Mouse (Mus musculus) embryonic facial prominence, embryonic 12.5 days (tissue): ENCODE data around the gene Trim80. TPM values are rescaled to one million over a fixed set of nuclear protein-coding genes. Genes with fewer than 3 reads are reported as not detected.
"Not testable (repeated sequence)": the region's sequence is repeated elsewhere in the genome, so short reads cannot be mapped to it uniquely, and the experiment has no call there.

Experiments used
- ATAC-seq: fragments of 200-750 bp; cut with Nextera tagmentation; 2 replicates; pipeline ENCODE4 v1.8.0; 2017; ENCODE audit not compliant: insufficient number of reproducible peaks, insufficient read depth, low FRiP score, low TSS enrichment
- H3K27ac ChIP-seq: fragments of 300-500 bp; sonication (generic); 2 replicates; pipeline ENCODE4 v1.5.1; 2016; ENCODE audit warnings: mild to moderate bottlenecking
- H3K27me3 ChIP-seq: fragments of 300-500 bp; sonication (generic); 2 replicates; pipeline ENCODE4 v1.6.1; 2016; ENCODE audit warnings: mild to moderate bottlenecking, moderate library complexity
- H3K36me3 ChIP-seq: fragments of 300-500 bp; sonication (generic); 2 replicates; pipeline ENCODE4 v1.6.1; 2016; ENCODE audit warnings: mild to moderate bottlenecking
- H3K4me1 ChIP-seq: fragments of 300-500 bp; sonication (generic); 2 replicates; pipeline ENCODE4 v1.6.1; 2016
- H3K4me2 ChIP-seq: fragments of 300-500 bp; sonication (generic); replicated peaks from 2 replicates; pipeline ENCODE4 v1.6.1; 2016; ENCODE audit warnings: mild to moderate bottlenecking, moderate library complexity
- H3K4me3 ChIP-seq: fragments of 300-500 bp; sonication (generic); 2 replicates; pipeline ENCODE4 v1.5.1; 2016; ENCODE audit warnings: mild to moderate bottlenecking
- H3K9ac ChIP-seq: fragments of 300-500 bp; sonication (generic); 2 replicates; pipeline ENCODE4 v1.6.1; 2016; ENCODE audit warnings: mild to moderate bottlenecking, moderate library complexity
- H3K9me3 ChIP-seq: fragments of 300-500 bp; sonication (generic); 2 replicates; pipeline ENCODE4 v1.6.1; 2016; ENCODE audit warnings: mild to moderate bottlenecking, moderate library complexity
- WGBS: fragments of 180-500 bp; shearing (Covaris S2); methylation state at CpG from one replicate; pipeline ENCODE4 v1.1.7; 2016; 5-methylcytosine and 5-hydroxymethylcytosine counted together
- polyA plus RNA-seq: library from polyadenylated mRNA; unstranded; fragments of >200 nt; fragmentation: Nextera tagmentation; extraction: Ambion mirVana; gene quantifications from 2 replicates; pipeline ENCODE4 v1.2.1, GENCODE M21; 2016

Trim80 gene
- polyA plus RNA-seq, 1 experiment from 2014 or later, result not detected

DNA sequence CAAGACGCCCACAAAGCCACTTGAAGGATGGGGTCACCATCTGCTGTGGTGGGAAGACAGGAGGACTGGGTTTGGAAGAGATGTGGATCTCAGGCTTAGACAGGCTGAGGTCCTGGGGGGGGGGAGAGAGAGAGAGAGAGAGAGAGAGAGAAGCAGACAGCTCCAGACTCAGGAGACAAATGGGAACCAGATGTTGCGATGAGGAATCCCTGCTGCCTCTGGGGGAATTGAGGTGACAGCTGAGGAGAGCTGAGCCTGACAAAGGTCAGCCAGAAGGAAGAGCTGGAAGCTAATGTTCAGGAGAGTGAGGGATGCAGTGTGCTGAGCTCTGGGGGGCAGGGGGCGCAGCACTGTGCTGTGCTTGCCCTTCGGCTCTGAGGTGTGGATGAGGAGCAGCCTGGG lies 26.9 kb downstream of the Trim80 start:
- Histone ChIP-seq H3K9me3 (no peaks in the 10 kb centered on the region), H3K4me3 (no peak overlapping the region), H3K4me1 (peaks cover 13% of the 10 kb centered on the region), H3K36me3 (no peaks in the 10 kb centered on the region), H3K9ac (no peak overlapping the region), H3K4me2 (peak overlapping the region; percentile 6; the same call in 1 of the 2 replicates), H3K27ac (peak overlapping the region; percentile 68), H3K27me3 (no peaks in the 10 kb centered on the region)
- 13% methylated on average over 4 of the region's 4 CpGs for WGBS
- peak; percentile 22; the same call in 1 of the 2 replicates for ATAC-seq

DNA sequence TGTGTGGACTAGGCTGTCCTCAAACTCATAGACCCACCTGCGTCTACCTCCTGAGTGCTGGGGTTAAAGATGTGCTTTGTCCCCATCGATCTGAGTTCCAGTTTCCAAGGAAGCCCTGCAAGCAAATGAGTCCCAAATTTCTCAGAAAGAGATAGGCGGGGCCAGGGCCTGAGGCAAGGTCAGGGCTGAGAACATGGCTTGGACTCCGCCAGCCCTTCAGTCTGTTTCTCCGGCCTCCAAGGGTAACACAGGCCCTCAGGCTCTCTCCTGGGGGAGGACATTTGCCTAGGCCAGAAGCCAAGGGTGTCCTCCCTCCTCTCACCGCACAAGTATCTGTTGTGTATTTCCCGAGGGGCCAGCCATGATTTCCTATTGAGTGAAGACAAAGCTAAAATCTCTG lies 31.8 kb downstream of the Trim80 start:
- Histone ChIP-seq H3K9ac (no peak overlapping the region), H3K4me2 (no peak overlapping the region), H3K36me3 (no peaks in the 10 kb centered on the region), H3K27me3 (no peaks in the 10 kb centered on the region), H3K4me3 (no peak overlapping the region), H3K4me1 (peaks cover 38% of the 10 kb centered on the region), H3K27ac (no peak overlapping the region), H3K9me3 (no peaks in the 10 kb centered on the region)
- 81% methylated on average over 7 of the region's 7 CpGs for WGBS
- no peak for ATAC-seq

DNA sequence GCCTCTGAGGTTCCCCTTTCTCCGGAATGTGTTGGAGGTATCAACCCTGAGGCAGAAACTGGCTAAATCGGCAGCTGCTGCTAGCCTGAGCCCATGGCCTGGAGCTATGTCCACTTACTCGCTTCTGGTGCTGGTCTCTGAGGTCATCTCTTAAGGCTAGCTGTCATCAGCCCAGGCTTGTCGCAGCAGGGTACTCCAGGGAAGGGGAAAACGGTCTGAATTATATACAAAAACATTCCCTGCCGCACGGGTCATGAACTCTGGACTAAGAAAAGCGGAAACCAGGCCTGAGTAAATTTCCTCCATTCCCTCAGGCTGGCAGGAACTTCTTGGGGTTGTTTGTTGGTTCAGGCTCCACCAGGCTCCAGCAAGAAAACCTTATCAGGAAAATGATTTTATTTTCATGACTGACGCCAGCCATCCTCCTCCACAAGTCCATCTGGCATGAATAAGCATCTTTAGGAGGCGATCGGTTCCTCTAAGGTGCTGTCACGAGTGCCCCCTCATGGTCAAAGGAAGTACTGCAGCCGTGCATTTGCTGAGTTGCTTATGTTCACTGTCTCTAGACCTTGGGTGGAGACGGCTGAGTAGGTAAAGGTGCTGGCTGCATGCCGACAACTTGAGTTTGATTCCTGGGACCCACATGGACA lies 33.4 kb downstream of the Trim80 start:
- H3K27me3 ChIP-seq, result no peaks in the 10 kb centered on the region
- H3K36me3 ChIP-seq, result no peaks in the 10 kb centered on the region
- no peak; the same call in 1 of the 2 replicates for ATAC-seq
- peaks cover 31% of the 10 kb centered on the region for H3K4me1 ChIP-seq
- peak overlapping the region; percentile 21 for H3K4me2 ChIP-seq
- WGBS, result 7% methylated on average over 15 of the region's 15 CpGs
- H3K9ac ChIP-seq, result peak overlapping the region; percentile 29; the same call in 1 of the 2 replicates
- 0 out of 2 replicates have a peak overlapping the region, but pooled peaks have one; percentile 9 for H3K4me3 ChIP-seq
- peak overlapping the region; percentile 50 for H3K27ac ChIP-seq
- H3K9me3 ChIP-seq, result no peaks in the 10 kb centered on the region

DNA sequence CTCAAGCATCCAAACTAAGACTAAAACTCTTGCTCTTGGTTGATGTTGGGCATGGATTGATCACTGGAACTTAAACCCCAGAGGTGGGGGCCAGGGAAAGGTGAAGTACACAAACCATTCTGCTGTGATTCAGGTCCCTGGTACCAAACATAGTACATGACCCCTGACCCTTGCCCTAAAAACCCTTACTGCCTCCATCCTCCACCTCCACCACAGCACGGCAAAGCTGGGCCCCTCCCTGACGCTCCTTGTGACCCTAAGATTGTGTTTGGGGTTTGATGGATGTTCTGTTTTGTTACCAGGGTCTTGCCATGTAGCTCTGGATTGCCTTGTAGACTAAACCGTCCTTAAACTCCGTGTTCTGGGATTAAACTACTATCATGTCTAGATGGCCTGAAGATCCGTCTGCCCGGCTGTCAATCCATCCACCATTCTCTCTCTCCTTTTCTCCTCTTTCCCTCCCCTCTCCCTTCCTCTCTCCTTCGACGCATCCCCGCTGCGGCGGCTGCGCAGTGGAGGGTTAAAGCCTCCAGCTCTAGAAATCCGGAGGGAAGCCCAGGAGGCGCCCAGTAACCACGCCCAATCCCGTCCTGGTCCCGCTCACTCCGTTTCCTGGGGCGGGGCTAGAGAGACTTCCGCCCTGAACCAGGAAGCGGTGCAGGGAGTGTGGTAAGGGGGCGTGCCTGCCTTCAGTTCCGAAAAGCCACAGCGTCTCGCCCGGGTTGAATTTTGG lies 34.8 kb downstream of the Trim80 start, which contains the start of gene Armc7:
Armc7 (plus strand) TSS at position 643 of the 733 bp plus-strand sequence.
- H3K9me3 ChIP-seq, result no peaks in the 10 kb centered on the region
- WGBS, result 1% methylated on average over 26 of the region's 26 CpGs

DNA sequence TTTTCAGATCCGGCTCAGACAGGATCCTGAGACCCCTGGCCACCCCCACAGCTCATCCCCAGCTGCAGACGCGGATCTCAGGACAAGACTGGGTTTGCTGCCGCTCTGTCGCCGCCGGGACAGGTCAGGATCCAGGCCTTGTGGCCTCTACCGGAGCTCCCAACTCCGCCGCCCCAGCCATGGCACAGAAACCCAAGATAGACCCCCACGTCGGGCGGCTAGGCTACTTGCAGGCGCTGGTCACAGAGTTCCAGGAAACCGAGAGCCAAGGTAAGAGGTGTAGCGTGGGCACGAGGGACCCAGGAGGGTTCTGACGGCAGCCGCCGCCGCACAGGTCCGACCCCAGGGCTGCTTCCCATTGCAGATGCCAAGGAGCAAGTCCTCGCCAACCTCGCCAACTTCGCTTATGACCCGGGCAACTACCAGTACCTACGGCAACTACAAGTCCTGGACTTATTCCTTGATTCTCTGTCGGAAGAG lies 35.5 kb downstream of the Trim80 start:
- H3K4me3 ChIP-seq, result peak overlapping the region; percentile 85
- H3K36me3 ChIP-seq, result no peaks in the 10 kb centered on the region; the same call in 1 of the 2 replicates
- 3% methylated on average over 28 of the region's 28 CpGs for WGBS
- H3K27ac ChIP-seq, result peak overlapping the region; percentile 74
- H3K4me2 ChIP-seq, result peak overlapping the region; percentile 92
- H3K27me3 ChIP-seq, result no peaks in the 10 kb centered on the region
- peaks cover 31% of the 10 kb centered on the region for H3K4me1 ChIP-seq
- peak overlapping the region; percentile 73 for H3K9ac ChIP-seq
- H3K9me3 ChIP-seq, result no peaks in the 10 kb centered on the region
- peak; percentile 42; the same call in 1 of the 2 replicates for ATAC-seq

More for the DNA sequence above, 34.8 kb downstream of the Trim80 start, which contains the start of gene Armc7:
- H3K36me3 ChIP-seq, result no peaks in the 10 kb centered on the region; the same call in 1 of the 2 replicates
- ATAC-seq, result peak; percentile 88
- H3K4me3 ChIP-seq, result peak within 1 kb of the TSS; percentile 85
- peaks cover 31% of the 10 kb centered on the region for H3K4me1 ChIP-seq
- no peaks in the 10 kb centered on the region for H3K27me3 ChIP-seq
- peak within 1 kb of the TSS; percentile 92 for H3K4me2 ChIP-seq
- H3K9ac ChIP-seq, result peak within 1 kb of the TSS; percentile 73
- peak within 1 kb of the TSS; percentile 74 for H3K27ac ChIP-seq

GRCm38 (mm10) chr11:115476630-115477029 lies 36.3 kb downstream of the Trim80 start:
- H3K27ac ChIP-seq, H3K36me3 ChIP-seq, ATAC-seq, H3K9me3 ChIP-seq, H3K27me3 ChIP-seq: not testable (repeated sequence)
- 0 out of 2 replicates have a peak overlapping the region, but pooled peaks have one; percentile 73 for H3K9ac ChIP-seq
- H3K4me3 ChIP-seq, result peak overlapping the region; percentile 85
- 81% methylated on average over 4 of the region's 4 CpGs for WGBS
- peaks cover 31% of the 10 kb centered on the region for H3K4me1 ChIP-seq
- H3K4me2 ChIP-seq, result peak overlapping the region; percentile 92

DNA sequence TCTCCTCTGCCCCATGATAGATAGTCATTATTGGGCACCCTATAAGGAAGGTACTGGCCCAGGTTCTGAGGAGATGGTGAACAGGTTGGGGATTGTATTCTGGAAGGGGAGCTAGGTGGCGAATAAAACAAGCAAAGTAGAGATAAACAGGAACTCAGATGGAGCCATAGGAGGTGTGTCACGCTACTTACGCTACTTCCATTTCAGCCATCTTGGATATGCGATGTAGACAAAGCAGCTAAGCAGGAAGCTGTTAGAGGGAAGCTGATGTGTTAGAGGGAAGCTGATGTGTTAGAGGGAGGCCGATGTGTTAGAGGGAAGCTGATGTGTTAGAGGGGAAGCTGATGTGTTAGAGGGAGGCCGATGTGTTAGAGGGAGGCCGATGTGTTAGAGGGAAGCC lies 37.0 kb downstream of the Trim80 start:
- ATAC-seq, result not testable (repeated sequence)

DNA sequence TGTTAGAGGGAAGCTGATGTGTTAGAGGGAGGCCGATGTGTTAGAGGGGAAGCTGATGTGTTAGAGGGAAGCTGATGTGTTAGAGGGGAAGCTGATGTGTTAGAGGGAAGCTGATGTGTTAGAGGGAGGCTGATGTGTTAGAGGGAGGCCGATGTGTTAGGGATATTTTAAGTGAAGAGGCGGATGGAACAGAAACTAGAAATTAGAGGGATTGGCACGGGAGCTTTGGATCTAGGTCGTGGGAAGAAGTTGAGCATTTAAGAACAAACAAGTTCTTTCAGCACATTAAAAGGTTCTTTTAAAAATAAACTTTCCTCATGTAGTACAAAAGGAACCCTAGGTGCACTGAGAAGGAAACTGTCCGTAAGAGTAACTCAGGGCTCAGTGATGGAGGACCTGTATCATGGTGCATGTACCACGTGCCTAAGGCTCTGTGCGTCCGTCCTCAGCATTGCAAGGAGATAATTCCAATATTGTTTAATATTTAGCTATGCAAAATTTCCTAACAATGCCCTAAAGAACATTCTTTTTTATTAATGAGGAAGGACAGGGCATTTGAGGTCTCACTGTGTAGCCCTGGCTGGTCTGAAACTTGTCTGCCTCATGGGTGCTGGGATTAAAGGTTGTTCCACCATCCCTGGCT lies 38.1 kb downstream of the Trim80 start:
- H3K4me3 ChIP-seq, result no peak overlapping the region
- H3K4me1 ChIP-seq, result peaks cover 28% of the 10 kb centered on the region
- H3K9me3 ChIP-seq, result no peaks in the 10 kb centered on the region
- no peak for ATAC-seq
- no peaks in the 10 kb centered on the region; the same call in 1 of the 2 replicates for H3K36me3 ChIP-seq
- WGBS, result 86% methylated on average over 9 of the region's 9 CpGs
- no peak overlapping the region for H3K4me2 ChIP-seq
- no peak overlapping the region for H3K27ac ChIP-seq
- H3K27me3 ChIP-seq, result no peaks in the 10 kb centered on the region
- no peak overlapping the region for H3K9ac ChIP-seq

More for the DNA sequence above, 37.0 kb downstream of the Trim80 start:
- WGBS, result 85% methylated on average over 7 of the region's 7 CpGs
- H3K27ac ChIP-seq, H3K4me3 ChIP-seq, H3K9ac ChIP-seq, H3K36me3 ChIP-seq, H3K9me3 ChIP-seq, H3K27me3 ChIP-seq: not testable (repeated sequence)
- H3K4me2 ChIP-seq, result peak overlapping the region; percentile 92; the same call in 1 of the 2 replicates
- H3K4me1 ChIP-seq, result peaks cover 31% of the 10 kb centered on the region

DNA sequence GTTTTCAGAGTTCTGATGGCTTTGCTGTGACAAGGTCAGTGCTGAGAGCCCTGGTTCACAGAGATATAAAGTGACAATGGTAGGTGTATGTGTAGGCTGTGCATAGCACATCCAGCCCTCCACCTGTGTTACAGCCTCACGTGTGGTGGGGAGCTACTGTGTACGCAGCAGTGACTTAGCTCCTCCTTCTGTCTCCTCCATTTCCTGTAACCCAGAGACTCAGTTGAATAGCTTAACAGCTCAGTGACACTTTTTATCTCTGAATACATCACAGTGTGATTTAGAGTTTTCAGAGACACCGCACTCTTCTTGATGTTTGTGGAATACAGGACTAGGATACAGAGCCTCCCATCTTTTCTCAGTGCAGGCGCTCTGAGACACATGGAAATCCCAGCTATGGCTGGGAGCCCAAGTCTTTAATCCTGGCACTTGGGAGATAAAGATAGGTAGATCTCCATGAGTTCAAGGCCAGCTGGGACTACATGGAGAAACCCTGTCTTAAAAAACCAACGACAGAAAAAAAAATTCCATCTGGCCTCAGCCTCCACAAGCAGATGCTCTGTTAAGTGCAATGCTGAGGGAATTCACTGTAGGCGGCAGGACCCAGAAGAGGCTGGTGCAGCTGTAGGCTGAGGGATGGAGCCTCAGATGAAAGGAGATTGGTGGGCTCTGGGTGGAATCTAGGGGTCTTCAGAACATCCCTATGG lies 41.4 kb downstream of the Trim80 start:
- no peak for ATAC-seq
- H3K9ac ChIP-seq, result no peak overlapping the region
- H3K4me2 ChIP-seq, result no peak overlapping the region
- peaks cover 14% of the 10 kb centered on the region for H3K4me1 ChIP-seq
- no peaks in the 10 kb centered on the region for H3K27me3 ChIP-seq
- no peaks in the 10 kb centered on the region; the same call in 1 of the 2 replicates for H3K36me3 ChIP-seq
- 86% methylated on average over 6 of the region's 6 CpGs for WGBS
- no peak overlapping the region for H3K4me3 ChIP-seq
- H3K27ac ChIP-seq, result no peak overlapping the region
- no peaks in the 10 kb centered on the region for H3K9me3 ChIP-seq

GRCm38 (mm10) chr11:115483278-115483677 lies 42.9 kb downstream of the Trim80 start:
- no peak for ATAC-seq
- H3K9me3 ChIP-seq, result no peaks in the 10 kb centered on the region
- H3K4me1 ChIP-seq, result peaks cover 9% of the 10 kb centered on the region
- no peaks in the 10 kb centered on the region; the same call in 1 of the 2 replicates for H3K36me3 ChIP-seq
- H3K27ac ChIP-seq, result no peak overlapping the region
- H3K4me2 ChIP-seq, result no peak overlapping the region
- no peaks in the 10 kb centered on the region for H3K27me3 ChIP-seq
- H3K4me3 ChIP-seq, result no peak overlapping the region
- H3K9ac ChIP-seq, result no peak overlapping the region
- WGBS, result 69% methylated on average over 11 of the region's 11 CpGs

- H3K4me1 ChIP-seq, result peaks cover 9% of the 10 kb centered on the region
- H3K9me3 ChIP-seq, result no peaks in the 10 kb centered on the region
- no peak overlapping the region for H3K27ac ChIP-seq
- no peak overlapping the region for H3K9ac ChIP-seq
- no peak for ATAC-seq
- no peak overlapping the region for H3K4me2 ChIP-seq
- H3K27me3 ChIP-seq, result no peaks in the 10 kb centered on the region
- H3K36me3 ChIP-seq, result peaks cover 3% of the 10 kb centered on the region; the same call in 1 of the 2 replicates
- H3K4me3 ChIP-seq, result no peak overlapping the region
- WGBS, result 19% methylated on average over 6 of the region's 6 CpGs
These were observed 43.4 kb downstream of the Trim80 start for GRCm38 (mm10) chr11:115483726-115484125.
